Comparison of ENCODE assay signal across 9 mouse cellular contexts in genomic region chrX:133685572-133685971, GRCm38 (mm10). TPM values are rescaled to one million over a fixed set of nuclear protein-coding genes. Genes with fewer than 3 reads are reported as not detected.
A peak's percentile ranks its signal among the peaks of the same experiment; 100 is the strongest.
DNase-seq lines count a peak whose midpoint lies in the region; ATAC-seq lines count a peak whose summit lies in the region.
"Had no signal": no experiment of that assay in that cellular context is flagged by ENCODE, and none has a peak within 500 bp of the region (broad histone marks: within the 10 kb centered on the region; RNA-seq: fewer than 3 reads in every experiment).

No protein-coding gene starts in this region.

- ATAC-seq in embryonic facial prominence, embryonic 12.5 days (ENCODE audit: insufficient number of reproducible peaks, insufficient read depth, low FRiP score, low TSS enrichment) = no peak
- no peak for ATAC-seq in hindbrain, embryonic 13.5 days (ENCODE audit: low FRiP score)
- ATAC-seq in midbrain, embryonic 16.5 days = no peak

- H3K27ac ChIP-seq in embryonic facial prominence, embryonic 12.5 days = no peak overlapping the region
- H3K27ac ChIP-seq in hindbrain, embryonic 13.5 days = no peak overlapping the region
- H3K27ac ChIP-seq in midbrain, embryonic 16.5 days (ENCODE audit: low read length) = peak overlapping the region; percentile 20; the same call in 1 of the 2 replicates

- H3K27me3 ChIP-seq in embryonic facial prominence, embryonic 12.5 days = peaks cover 19% of the 10 kb centered on the region; the same call in 1 of the 2 replicates
- H3K27me3 ChIP-seq in hindbrain, embryonic 13.5 days = peaks cover 11% of the 10 kb centered on the region; the same call in 1 of the 2 replicates
- no peaks in the 10 kb centered on the region for H3K27me3 ChIP-seq in midbrain, embryonic 16.5 days (ENCODE audit: control insufficient read depth, insufficient read depth, low read depth, low read length)

- no peaks in the 10 kb centered on the region for H3K4me1 ChIP-seq in embryonic facial prominence, embryonic 12.5 days
- no peaks in the 10 kb centered on the region for H3K4me1 ChIP-seq in hindbrain, embryonic 13.5 days (replicated peaks)
- peaks cover 3% of the 10 kb centered on the region; the same call in 1 of the 2 replicates for H3K4me1 ChIP-seq in midbrain, embryonic 16.5 days (ENCODE audit: control insufficient read depth, insufficient read depth, low read length)

- no peaks in the 10 kb centered on the region for H3K36me3 ChIP-seq in embryonic facial prominence, embryonic 12.5 days
- no peaks in the 10 kb centered on the region for H3K36me3 ChIP-seq in hindbrain, embryonic 13.5 days
- no peaks in the 10 kb centered on the region for H3K36me3 ChIP-seq in midbrain, embryonic 16.5 days (ENCODE audit: control insufficient read depth, insufficient read depth, low read length)

- peak overlapping the region; percentile 65 for H3K4me2 ChIP-seq in embryonic facial prominence, embryonic 12.5 days (replicated peaks)
- peak overlapping the region; percentile 73 for H3K4me2 ChIP-seq in hindbrain, embryonic 13.5 days
- H3K4me2 ChIP-seq in midbrain, embryonic 16.5 days (ENCODE audit: low read length) = peak overlapping the region; percentile 58

- peak overlapping the region; percentile 49 for H3K4me3 ChIP-seq in embryonic facial prominence, embryonic 12.5 days
- peak overlapping the region; percentile 59 for H3K4me3 ChIP-seq in hindbrain, embryonic 13.5 days
- peak overlapping the region; percentile 61 for H3K4me3 ChIP-seq in midbrain, embryonic 16.5 days (ENCODE audit: low read depth, low read length)

- H3K9me3 ChIP-seq in embryonic facial prominence, embryonic 12.5 days = no peaks in the 10 kb centered on the region
- no peaks in the 10 kb centered on the region for H3K9me3 ChIP-seq in hindbrain, embryonic 13.5 days
- H3K9me3 ChIP-seq in midbrain, embryonic 16.5 days (replicated peaks; ENCODE audit: control insufficient read depth, low read length, poor library complexity, severe bottlenecking) = no peaks in the 10 kb centered on the region

- 41% methylated on average over 12 of the region's 12 CpGs for WGBS in embryonic facial prominence, embryonic 12.5 days
- WGBS in hindbrain, embryonic 13.5 days = 31% methylated on average over 12 of the region's 12 CpGs
- WGBS in midbrain, embryonic 16.5 days = 40% methylated on average over 12 of the region's 12 CpGs

- H3K9ac ChIP-seq in embryonic facial prominence, embryonic 12.5 days = no peak overlapping the region
- peak overlapping the region; percentile 72; the same call in 1 of the 2 replicates for H3K9ac ChIP-seq in hindbrain, embryonic 13.5 days
- H3K9ac ChIP-seq in midbrain, embryonic 16.5 days (ENCODE audit: low read depth, low read length) = peak overlapping the region; percentile 75

- DNase-seq in heart, adult 11 months = peak; percentile 52
- no peak for DNase-seq in heart, postnatal 4 days
- no peak for DNase-seq in adrenal gland, adult (ENCODE audit: inconsistent age in 2 of 2, low spot score in 1 of 2)
- no peak for DNase-seq in frontal cortex, postnatal 25 days (ENCODE audit: low spot score in 2 of 2)
- DNase-seq in urinary bladder, adult 18-20 months (ENCODE audit: low spot score in 2 of 2) = no peak

RNA-seq across cellular contexts. Expression of gene Pcdh19, which starts 3.2 kb away (rescaled TPM):
- total RNA-seq in heart, postnatal 4 days (2021) = 10 to 100 TPM; 16.4 to 16.6 TPM
- 8.4 and 9.2 TPM in 2 replicates for polyA plus RNA-seq in embryonic facial prominence, embryonic 12.5 days (2016; fragmentation: Nextera tagmentation; extraction: Ambion mirVana)
- polyA plus RNA-seq in hindbrain, embryonic 13.5 days (2015; fragmentation: Nextera tagmentation; extraction: Ambion mirVana) = 11.0 and 12.2 TPM in 2 replicates
- polyA plus RNA-seq in midbrain, embryonic 16.5 days (2015; fragmentation: Nextera tagmentation; extraction: Ambion mirVana) = 26.3 and 29.1 TPM in 2 replicates
- total RNA-seq: hematopoietic stem cell, adult 5-6 weeks had no signal
